Mouse (Mus musculus) ovary, postnatal 36 days (tissue): ENCODE measurements around the gene Ctbp1.

ENCODE experiments used
- DNase-seq: peaks from one replicate; pipeline ENCODE4 v3.0.0; 2022; ENCODE audit warnings: low spot score, mixed read lengths

Ctbp1 gene

DNA sequence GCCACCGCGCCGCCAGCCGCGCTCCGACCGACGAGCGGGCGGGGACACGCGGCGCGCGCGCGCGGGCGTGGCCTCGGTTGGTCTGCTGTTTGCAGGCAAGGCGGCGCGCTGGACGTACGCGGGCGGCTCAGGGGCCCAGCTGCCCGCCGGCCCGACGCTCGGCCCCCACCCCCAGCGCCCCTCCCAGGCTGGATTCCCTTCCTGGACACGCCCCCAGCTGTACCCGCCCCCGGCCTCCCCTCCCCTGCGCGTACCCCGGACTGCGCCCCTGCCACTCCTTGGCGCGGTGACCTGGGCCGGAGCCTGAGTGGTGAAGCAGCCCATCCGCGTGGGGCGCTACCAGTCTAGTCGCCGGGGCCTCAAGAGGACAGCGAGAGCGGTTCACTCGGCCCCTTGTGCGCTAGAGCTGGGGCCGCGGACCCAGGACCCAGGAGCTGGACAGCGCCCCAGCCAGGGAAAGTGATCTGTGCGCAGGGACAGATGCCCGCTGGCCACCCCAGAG lies at the start of gene Ctbp1:
Ctbp1 (minus strand) TSS at position 42 of the 502 bp plus-strand sequence.
- peak; percentile 93 for DNase-seq

DNA sequence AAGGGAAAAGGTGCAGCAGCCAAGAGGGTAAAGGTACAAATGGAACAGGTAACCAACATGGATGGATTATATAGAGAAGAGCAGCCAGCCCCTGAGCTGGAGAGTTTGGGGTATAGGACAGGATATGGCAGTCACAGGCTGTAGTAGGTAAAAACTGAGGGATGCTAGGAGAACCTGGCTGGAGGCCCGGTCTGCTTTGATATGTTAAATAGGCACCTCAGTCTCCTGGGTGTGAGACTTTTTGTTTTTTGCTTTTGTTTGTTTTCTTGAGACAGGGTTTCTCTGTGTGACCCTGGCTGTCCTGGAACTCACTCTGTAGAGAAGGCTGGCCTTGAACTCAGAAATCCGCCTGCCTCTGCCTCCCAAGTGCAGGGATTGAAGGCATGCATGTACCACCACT lies 49.7 kb upstream of the Ctbp1 start:
- no peak for DNase-seq

DNA sequence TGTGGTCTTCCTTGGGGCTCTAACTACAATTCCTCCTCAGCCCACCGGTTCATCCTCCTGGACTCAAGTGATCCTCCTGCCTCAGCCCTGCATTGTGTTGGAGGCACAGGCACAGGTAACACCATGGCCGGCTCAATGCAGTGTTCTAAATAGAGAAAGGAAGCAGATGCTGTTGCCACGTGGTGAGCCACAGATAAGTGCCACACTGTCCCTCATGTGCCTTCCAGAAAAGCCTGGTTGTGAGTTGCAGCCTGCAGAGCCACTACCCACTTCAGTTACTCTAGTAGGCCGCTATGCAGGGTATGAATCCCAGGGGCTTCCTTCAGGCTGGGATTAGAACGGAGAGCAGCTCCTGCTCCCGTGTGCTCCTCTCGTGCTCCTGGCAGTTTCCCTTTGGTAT lies 37.4 kb upstream of the Ctbp1 start:
- no peak for DNase-seq

DNA sequence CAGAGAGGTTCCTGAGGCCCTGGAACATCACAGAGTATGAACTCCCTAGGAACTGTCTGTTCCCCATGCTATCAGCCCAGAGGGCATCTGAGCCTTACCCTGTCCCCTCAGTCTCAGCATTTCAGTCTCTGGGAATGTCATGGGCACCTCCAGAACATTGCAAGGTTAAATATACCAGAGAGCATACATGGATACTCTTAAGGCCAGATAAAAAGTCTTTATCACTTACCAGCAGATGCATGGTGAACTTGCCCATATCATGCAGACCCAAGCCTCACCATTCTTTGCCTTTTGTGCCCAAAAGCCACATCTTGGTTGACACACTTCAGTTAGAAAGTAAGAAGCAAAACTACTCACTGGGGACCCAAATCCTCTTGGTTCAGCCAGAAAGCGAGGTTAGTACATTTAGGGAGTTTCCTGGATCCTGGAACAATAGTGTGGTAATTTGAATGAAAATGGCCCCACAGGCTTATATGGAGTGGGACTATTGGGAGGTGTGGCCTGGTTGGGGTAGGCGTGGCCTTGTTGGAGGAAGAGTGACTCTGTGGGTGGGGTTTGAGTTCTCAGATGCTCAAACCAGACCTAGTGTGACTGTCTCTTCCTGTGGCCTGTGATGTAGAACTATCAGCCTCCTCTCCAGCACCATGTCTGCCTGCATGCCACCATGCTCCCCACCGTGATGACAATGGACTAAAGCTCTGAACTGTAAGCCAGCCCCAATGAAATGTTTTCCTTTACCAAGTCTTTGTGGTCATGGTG lies 36.1 kb upstream of the Ctbp1 start:
- DNase-seq = no peak

DNA sequence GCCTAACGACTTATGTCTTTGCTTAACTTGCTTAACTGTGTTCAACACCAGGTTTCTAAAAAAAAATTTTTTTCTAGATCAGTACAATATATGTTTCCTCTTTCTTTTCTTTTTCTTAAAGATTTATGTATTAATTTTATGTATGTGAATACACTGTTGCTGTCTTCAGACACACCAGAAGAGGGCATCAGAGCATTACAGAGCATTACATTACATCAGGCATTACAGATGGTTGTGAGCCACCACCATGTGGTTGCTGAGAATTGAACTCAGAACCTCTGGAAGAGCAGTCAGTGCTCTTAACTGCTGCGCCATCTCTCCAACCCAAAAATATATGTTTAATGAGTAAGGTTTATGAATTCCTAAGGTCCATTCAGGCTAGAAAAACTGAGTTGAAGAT lies 27.0 kb upstream of the Ctbp1 start:
- DNase-seq = no peak

DNA sequence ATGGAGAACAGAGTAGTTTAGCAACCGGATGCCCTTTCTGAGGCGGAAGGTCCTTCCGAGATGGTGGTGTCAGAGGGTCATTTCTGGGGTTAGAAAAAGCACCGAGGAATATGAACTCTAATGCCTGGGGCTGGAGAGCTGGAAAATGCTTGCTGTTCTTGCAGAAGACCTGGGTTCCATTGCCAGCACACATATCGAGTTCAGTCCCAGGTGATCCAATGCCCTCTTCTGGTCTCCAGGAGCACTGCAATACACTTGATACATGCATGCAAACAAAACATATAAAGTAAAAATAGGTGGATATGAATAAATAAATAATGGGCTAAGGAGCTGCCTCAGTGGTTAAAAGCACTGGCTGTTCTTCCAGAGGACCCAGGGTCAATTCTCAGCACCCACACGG lies 22.4 kb upstream of the Ctbp1 start:
- no peak for DNase-seq

DNA sequence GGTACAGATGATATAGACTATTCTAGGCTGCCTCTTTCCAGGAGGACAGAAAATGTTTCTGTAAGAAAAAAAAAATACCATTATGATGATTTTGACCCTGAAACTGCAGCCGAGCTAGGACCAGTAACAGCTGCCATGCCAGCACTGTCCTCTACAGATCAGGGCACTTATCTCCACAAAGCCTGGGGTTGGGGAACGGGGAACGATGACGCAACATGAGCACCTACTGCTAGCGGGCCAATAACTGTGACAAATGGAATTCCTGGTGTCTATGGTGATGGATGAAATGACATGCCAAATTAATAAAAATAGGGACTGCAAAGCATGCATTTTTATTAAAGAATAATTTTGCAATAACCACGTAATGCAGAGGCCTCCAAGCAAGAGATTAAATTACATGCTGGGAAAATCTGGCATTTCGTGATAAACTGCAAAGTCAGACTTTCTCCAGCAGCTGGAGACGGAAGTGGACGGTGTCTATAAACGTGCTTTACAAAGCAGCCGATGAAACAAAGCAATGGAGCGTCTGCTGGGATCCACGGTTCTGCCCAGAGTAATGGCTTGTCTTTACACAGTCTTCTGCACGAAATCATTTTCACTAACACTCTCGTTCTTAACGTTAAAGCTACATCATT lies 19.1 kb upstream of the Ctbp1 start:
- DNase-seq = no peak

DNA sequence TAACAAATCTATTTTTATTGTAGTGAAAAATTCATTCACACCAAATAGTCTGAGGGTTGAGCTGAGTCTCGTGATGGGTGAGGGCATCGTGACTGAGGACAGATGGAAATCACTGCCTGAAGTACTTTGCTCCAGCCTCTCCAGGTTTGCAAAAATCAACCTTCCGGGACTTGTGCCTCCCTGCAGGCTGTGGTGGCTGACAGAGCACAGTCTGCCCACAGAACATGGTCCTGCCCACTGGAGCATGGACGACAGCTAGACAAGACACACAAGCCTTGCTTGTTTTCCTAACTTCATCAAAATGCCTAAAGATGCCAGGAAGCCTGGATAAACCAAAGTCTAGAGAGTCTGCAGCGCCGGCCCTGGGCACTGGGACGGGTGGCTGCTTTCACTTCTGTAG lies 9.2 kb upstream of the Ctbp1 start:
- no peak for DNase-seq

DNA sequence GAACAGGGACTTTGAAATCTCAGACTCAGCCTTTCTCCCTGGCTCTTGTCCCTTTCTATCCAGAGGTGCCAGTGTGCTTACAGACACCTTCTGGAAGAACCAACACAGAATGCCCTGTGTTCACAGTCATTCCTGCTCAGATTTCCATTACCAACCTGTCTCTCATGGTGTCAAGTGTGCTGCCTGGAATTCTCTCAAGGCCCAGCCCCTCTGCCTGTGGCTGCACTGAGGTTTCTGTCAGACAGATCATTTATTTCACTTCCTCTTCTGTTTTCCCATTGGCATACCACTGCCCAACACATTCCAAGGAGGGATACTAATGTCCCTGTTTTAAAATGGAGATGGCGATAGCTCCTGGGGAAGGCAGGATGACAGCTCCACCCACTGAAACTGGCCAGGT lies 6.6 kb upstream of the Ctbp1 start:
- no peak for DNase-seq

DNA sequence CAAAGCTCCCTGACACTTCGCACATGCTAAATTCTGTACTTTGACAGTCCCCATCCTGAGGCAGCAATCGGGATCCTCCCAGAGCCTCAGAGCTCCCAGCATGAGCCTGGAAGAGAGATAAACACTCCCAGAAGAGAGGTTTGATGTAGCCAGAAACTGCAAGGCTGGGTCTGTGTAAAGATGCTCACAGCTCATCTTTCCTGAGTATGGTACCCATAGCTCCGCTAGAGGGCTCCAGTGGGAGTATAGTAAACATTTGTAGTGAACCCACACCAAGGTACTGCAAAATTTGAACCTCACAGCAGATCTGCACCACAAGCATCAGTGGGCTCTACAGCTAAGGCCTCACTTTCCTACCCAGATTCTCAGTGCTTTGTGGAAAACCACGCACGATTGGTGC lies 4.2 kb upstream of the Ctbp1 start:
- no peak for DNase-seq

DNA sequence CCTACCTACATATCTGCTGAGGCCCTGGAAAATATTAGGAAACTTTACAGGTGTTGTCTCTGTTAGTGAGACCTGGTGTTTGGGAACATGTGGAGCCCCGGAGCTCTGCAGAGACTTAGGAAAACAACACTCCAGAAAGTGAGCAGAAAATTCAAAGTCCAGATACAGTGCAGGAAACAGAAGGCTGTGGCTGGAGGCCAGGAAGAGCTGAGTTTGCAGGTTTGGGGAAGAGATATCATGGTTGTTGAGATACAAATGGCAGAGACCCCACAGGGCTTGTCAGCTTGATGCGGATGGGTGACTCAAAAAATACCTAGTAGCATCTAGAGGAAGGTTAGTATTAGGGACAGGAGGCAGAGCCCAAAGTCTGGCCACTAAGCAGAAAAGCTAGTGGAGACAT lies 2.5 kb upstream of the Ctbp1 start:
- DNase-seq = no peak

DNA sequence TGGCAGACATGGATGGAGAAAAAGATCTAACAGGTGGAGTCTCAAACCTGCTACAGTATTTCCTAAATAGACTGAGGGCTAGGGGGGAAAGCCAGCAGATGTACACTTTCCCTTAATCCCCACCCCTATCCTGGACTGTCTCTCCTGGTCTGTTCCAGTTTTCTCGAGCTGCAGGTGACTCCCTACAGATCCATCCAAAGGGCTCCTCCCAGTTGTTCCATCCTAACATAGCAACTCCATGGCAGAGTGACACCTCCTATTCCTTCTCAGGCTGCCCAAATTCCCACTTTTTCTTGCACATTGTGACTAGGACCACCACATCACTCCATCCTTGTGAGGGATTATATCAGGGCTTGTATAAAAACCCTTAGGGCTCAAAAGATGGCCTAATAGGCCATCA lies 960 bp upstream of the Ctbp1 start:
- no peak for DNase-seq

DNA sequence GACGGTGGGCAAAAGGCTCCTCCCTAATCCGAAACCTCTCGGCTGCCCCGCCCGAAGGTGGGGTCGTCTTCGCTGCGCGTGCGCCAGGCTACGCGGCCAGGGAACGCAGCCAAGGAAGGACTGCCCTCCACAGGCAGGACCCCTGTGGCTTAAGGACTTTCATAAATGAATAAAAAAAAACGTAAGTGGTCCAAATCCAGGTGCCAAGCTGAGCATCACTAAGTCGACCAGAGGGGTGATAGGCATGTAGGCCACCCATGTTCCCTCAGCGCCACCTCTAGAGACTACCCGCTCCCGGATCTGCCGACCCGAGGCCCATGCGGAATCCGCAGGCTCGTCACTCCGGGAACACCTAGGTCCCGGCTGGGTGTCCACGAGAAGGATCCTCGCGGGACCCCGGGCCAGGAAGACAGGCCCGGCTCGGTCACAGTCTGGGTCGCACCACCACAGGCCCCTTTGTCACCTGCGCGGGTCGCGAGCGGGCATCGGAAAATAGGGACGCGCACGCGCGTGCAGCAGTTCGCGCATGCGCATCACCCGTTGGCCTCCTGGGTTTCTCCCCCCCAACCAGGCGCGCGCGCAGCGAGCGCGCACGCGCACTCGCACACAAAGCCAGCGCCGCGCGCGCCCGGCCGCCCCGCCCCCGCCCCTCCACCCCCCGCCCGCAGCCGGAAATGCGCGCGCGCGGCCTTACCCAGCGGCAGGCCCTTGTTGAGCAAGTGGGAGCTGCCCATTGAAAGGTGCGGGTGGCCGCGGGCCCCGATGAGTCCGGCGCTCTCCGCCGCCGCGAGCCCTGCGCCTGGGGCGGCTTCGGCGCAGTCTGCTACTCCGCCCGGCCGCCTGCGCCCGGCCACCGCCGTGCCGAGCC lies 475 bp downstream of the Ctbp1 start:
- DNase-seq = peak; percentile 92

DNA sequence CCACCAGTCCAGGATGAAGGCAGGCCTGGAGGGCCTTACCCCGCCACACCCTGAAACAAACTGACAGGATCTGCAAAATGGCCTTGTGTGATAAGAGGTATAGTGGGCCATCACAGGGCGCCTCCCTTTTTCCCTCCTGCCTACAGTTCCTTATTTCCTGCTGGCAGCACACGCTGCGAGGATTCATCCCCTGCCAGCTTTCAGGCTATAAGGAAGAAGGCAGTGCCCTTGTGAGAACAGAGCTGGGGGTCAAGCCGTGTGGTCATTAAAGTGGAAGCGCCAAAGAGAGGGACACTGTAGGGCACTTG lies 1.1 kb downstream of the Ctbp1 start:
- DNase-seq = no peak

DNA sequence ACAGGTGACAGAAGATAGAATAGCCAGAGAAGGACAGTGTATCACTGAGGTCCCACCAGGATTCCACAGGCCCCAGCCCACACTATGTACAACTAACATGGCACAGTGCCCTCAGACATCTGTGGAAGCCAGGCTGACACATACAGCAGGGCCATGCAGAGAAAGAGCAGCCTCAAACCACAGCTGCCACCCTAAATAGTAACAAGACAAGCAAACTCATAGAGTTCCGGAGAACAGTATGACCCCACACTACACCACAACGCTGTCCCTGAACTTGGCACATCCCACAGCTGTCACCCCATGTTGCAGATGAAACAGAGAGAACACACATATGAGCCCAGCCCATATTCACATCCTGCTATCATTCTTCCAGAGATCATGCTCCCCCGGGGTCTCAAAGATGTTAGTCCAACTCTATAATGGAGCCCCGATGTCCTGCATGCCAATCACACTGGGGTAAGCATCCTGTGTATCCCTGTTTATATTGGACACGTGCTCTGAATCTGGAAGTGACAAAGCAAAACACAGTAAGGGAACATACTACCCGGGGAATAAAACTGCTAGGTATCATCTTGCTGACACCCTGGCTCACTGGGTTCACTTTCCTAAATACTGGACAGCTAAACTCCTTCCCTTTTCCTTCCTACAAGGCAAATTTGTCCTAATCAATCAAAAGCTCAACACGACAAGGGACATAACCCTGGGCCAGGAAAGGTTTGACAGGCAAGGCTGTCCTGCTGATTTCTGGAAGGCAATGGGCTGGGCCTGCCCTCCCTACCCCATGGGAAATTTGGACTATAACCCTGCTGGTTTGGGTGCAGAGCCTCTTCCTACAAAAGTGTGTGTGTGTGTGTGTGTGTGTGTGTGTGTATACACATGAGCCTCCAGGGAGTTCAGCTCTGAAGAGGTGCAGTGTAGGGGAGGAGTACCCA lies 1.7 kb downstream of the Ctbp1 start:
- no peak for DNase-seq

DNA sequence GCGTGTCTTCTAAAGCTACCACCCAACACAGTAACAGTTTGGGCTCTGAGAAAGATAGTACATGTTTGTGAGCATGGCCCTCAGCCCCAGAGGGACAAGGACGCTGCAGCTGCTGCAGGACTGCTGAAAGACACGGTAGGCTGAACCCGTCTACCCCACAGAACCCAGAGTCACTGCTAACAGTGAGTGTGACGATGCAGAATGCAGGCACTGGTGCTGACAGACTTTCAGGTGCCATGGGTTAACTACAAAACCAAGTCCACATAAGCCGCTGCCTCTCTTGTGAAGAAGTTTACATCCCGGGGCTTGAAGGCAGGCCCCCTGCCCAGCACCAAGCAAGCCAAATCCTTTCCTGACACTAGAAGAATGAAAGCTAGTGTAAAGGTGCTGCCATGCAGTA lies 2.6 kb downstream of the Ctbp1 start:
- no peak for DNase-seq

DNA sequence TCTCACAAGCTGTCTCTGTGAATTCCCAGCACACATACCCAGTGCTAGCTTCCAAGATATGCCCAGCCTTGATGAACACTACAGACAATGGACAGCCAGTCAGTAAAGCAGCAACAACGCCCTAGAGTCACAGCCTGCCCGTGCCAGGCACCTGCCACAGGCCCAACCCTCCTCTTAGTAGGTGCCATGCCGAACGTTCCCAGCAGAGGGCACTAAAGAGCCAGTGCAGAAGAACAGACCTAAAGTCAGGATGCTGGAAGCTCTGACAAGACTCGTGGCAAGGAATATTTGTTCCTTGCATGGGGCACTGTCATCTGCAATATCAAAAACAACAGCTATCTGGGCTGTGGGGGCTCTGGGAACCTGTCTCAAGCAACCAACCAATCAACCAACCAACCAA lies 4.2 kb downstream of the Ctbp1 start:
- DNase-seq = peak; percentile 79

DNA sequence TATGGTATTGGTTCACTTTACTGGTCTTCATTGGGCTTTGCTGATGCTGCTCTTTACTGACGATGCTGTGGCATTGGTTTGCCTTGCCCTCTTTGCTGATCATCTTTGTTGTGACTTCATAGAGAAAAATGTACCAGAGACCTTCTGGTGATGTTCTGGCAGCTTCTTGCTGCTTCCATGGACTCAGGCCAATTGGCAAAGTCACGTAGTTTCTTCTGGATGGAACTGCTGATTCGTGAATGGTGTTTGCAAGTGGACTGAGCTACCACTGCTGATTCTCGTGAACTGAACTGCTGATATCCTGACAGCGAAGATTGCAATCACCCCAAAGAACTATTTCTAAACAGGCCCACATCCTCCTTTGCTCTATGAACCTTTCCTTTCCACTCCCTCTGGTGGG lies 20.4 kb downstream of the Ctbp1 start:
- DNase-seq = no peak

DNA sequence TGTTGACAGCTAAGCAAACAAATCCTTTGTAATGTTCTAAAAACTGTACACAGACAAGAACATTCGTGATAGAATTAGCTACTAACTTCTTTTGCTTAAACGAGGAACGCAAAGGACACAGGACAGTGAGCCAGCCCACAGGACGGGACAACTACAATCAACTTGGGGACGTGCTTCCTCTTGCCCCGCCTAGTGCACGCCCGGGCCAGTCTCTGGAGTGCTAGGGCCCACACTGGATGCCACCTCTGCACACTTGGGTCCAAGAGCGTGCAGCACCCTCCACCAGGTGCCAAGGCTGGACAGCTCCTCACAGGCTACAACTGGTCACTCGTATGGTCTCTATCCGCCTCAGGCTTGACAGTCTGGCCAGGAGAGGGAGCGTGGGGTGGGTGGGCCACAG lies 26.6 kb downstream of the Ctbp1 start:
- DNase-seq = no peak

DNA sequence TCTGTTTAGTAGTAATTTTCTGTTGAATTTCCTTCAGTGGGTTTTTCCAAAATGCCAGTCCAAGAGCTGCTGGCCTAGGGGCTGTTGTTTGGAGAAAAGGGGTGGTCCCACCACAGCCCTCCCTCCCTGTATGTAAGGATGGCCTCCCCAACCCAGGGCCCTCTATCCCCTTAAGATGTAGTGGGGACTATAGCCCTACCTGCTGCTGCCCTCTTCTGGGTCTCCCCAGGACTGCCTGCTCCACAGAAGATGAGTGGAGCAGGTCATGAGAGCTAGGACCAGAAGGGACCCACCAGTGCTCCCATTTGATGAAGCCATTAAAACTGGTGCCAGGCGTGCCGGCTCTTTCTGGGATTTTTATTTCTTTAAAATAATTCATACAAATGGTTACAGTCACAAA lies 27.4 kb downstream of the Ctbp1 start:
- no peak for DNase-seq

DNA sequence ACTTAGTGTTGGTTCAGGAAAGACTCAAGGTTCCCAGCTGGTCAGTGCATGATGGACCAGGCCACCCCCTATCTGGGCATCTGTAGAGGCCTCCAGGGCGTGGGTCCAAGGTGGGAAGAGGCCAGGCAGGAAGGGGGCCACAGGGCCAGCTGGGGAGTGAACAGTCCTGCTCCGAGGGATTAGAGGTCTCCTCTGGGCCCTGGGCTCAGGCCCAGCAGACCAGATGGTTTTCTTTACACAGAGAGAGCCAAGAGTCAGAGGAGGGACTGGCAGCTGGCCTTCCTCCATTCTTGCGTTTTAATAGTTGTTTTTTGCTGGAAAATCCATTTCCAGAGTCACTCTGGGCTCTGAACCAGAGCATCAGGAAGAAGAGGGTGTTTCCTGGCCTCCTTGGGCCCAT lies 29.1 kb downstream of the Ctbp1 start:
- peak; percentile 56 for DNase-seq

DNA sequence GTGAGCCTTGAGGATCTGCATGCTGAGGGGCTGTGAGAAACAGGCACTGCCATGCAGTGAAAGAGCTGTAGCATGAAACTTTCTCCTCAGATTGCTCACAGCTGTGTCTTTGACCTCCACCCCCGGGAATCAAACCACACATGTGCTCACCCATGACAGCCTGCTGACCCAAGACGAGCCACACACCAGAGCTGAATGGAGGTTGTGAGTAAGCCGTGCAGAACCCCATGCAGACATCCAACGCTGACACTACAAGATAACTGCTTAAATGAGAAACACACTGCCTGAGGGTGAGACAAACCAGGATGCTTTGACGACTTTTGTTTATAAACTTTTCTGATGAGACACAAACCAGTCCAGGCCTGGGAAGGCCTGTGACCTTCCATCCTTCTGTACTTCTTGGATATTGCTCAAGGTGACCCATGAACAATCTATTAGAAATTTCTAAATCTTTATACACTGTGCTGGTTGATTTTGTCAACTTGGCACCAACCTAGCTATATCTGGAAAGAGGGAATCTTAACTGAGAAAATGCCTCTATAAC lies 30.3 kb downstream of the Ctbp1 start:
- no peak for DNase-seq
